Mouse (Mus musculus) erythroblast, embryonic 14.5 days (primary cell): Measurements from ENCODE around the gene Lcorl.

Experiments
- GATA1 ChIP-seq: IDR thresholded peaks from 2 replicates; pipeline ENCODE4 v1.6.1; 2012; ENCODE audit warnings: low read length, inconsistent platforms, mixed read lengths
- TAL1 ChIP-seq: IDR thresholded peaks from 3 replicates; pipeline ENCODE4 v1.6.1; 2012; ENCODE audit warnings: low read length, inconsistent platforms, mixed read lengths

DNA sequence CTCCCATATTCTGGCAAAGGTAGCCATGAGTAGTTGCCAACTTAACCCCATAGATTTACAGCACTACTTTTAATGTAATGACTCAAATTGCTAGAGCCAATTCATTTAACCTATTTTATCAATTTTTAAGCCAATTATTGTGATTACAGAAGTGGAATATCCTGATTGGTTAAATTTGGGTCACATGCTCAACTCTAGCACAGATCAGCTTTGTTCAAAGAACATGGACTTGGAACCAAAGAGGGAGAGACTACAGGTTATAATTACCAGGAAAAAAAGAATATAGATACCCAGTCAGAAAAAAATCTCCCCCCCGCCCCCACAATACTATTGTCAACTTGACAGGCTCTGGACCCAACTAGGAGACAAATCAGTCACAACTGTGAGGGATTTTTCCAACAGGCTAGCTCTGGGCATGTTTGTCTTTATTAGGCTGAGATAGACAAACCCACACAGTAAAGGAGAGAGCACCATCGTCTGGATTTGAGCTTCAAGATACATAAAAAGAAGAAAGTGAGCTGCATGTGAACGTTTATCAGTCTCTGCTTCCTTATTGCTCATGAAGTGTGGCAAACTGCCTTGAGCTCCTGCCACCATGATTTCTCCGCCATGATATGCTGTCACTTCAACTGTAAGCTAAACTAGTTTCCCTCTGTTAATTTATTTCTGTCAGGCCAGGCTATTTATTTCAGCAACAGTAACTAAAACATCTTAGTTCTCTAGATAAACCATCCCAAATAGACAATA is 17.0 kb upstream of the Lcorl start:
- TF ChIP-seq GATA1 (no peak), TAL1 (no peak)
